Mouse (Mus musculus): ENCODE measurements around the gene Zc3hav1.
"Not testable (repeated sequence)": the region's sequence is repeated elsewhere in the genome, so short reads cannot be mapped to it uniquely, and the experiment has no call there.

DNA sequence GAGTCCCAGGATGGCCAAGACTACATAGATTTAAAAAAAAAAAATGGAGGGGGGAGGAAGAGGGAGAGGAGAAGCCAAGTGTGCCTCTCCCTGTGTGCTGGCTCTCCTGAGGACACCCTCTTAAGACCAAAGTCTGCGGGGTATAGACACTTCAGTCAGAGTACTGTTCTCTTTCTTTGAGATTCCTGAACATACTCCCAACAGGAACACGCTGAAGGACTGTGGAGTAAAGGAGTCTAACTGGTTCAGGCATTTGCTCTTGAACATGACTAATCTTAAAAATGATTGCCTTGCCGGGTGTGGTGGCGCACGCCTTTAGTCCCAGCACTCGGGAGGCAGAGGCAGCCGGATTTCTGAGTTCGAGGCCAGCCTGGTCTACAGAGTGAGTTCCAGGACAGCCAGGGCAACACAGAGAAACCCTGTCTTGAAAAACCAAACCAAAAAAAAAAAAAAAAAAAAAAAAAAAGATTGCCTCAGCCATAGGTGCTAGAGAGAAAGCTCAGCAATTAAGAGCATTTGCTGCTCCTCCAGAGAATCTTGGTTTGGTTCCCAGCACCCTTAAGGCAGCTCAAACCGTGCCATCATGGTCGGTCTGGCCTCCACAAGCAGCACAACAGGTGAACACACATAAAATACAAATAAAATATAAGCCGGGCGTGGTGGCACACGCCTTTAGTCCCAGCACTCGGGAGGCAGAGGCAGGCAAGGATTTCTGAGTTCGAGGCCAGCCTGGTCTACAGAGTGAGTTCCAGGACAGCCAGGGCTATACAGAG is 2.4 kb upstream of the Zc3hav1 start:
- not testable (repeated sequence) for TF ChIP-seq CTCF (IDR thresholded peaks at IDR 0.05; ENCODE audit: borderline replicate concordance, extremely low read depth, insufficient read depth, insufficient read length); POLR2A (IDR thresholded peaks at IDR 0.05; ENCODE audit: borderline replicate concordance, extremely low read depth, insufficient read depth, insufficient read length, poor library complexity, severe bottlenecking)

Data from brain, embryonic 14.5 days (tissue).